Mouse (Mus musculus) hindbrain, embryonic 12.5 days (tissue): ENCODE measurements around the gene Scarf1. TPM values are rescaled to one million over a fixed set of nuclear protein-coding genes. Genes with fewer than 3 reads are reported as not detected.
A peak's percentile ranks its signal among the peaks of the same experiment; 100 is the strongest.

Experiments
- ATAC-seq: fragments of 200-750 bp; cut with Nextera tagmentation; 2 replicates; pipeline ENCODE4 v1.8.0; 2017; ENCODE audit warnings: moderate TSS enrichment; ENCODE audit not compliant: low FRiP score
- H3K27ac ChIP-seq: fragments of 300-500 bp; sonication (generic); 2 replicates; pipeline ENCODE4 v1.5.1; 2016; ENCODE audit warnings: mild to moderate bottlenecking
- H3K27me3 ChIP-seq: fragments of 300-500 bp; sonication (generic); 2 replicates; pipeline ENCODE4 v1.6.1; 2016; ENCODE audit warnings: mild to moderate bottlenecking
- H3K36me3 ChIP-seq: fragments of 300-500 bp; sonication (generic); 2 replicates; pipeline ENCODE4 v1.6.1; 2016; ENCODE audit warnings: mild to moderate bottlenecking
- H3K4me1 ChIP-seq: fragments of 300-500 bp; sonication (generic); 2 replicates; pipeline ENCODE4 v1.6.1; 2016
- H3K4me2 ChIP-seq: fragments of 300-500 bp; sonication (generic); replicated peaks from 2 replicates; pipeline ENCODE4 v1.6.1; 2016; ENCODE audit warnings: mild to moderate bottlenecking
- H3K4me3 ChIP-seq: fragments of 300-500 bp; sonication (generic); 2 replicates; pipeline ENCODE4 v1.5.1; 2016; ENCODE audit warnings: mild to moderate bottlenecking
- H3K9ac ChIP-seq: fragments of 300-500 bp; sonication (generic); 2 replicates; pipeline ENCODE4 v1.6.1; 2016; ENCODE audit warnings: mild to moderate bottlenecking, moderate library complexity
- H3K9me3 ChIP-seq: fragments of 300-500 bp; sonication (generic); replicated peaks from 2 replicates; pipeline ENCODE4 v1.6.1; 2016; ENCODE audit warnings: mild to moderate bottlenecking
- WGBS: fragments of 180-500 bp; shearing (Covaris S2); methylation state at CpG from one replicate; pipeline ENCODE4 v1.1.7; 2016; 5-methylcytosine and 5-hydroxymethylcytosine counted together
- microRNA counts: library from miRNA; unstranded; fragments of <30 nt; microRNA quantifications from one replicate; lab custom pipeline; 2017
- microRNA-seq: library from miRNA; unstranded; fragments of <30 nt; microRNA quantifications from one replicate; pipeline ENCODE4, GENCODE M21; 2017
- polyA plus RNA-seq: library from polyadenylated mRNA; unstranded; fragments of >200 nt; fragmentation: Nextera tagmentation; extraction: Ambion mirVana; gene quantifications from 2 replicates; pipeline ENCODE4 v1.2.1, GENCODE M21; 2016

Scarf1 gene
- polyA plus RNA-seq, 1 experiment from 2014 or later: 5.7 TPM

DNA sequence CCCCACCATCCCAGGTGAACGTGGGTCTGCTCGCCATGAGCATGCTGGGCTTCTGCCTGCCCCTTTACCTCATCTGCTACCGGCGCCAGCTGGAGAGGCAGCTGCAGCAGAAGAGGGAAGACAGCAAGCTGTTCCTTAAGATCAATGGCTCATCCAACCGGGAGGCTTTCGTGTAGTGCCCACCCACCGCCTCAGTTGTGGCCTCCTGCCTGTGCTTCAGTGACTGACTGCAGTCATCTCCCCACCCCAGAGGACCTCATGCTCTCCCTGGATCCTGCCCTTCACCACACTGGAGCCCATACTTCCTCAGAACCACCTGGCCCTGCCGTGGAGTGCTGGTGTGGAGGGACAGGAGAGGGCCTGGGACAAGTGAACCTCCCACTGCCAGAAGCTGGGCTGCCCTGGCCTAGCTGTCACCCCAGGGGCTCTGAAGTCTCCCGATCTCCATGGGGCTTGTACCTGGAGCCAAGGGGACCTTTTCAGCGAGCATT is 59.0 kb downstream of the Scarf1 start:
- whole genome bisulfite sequencing: 11% methylated on average over 10 of the region's 10 CpGs

DNA sequence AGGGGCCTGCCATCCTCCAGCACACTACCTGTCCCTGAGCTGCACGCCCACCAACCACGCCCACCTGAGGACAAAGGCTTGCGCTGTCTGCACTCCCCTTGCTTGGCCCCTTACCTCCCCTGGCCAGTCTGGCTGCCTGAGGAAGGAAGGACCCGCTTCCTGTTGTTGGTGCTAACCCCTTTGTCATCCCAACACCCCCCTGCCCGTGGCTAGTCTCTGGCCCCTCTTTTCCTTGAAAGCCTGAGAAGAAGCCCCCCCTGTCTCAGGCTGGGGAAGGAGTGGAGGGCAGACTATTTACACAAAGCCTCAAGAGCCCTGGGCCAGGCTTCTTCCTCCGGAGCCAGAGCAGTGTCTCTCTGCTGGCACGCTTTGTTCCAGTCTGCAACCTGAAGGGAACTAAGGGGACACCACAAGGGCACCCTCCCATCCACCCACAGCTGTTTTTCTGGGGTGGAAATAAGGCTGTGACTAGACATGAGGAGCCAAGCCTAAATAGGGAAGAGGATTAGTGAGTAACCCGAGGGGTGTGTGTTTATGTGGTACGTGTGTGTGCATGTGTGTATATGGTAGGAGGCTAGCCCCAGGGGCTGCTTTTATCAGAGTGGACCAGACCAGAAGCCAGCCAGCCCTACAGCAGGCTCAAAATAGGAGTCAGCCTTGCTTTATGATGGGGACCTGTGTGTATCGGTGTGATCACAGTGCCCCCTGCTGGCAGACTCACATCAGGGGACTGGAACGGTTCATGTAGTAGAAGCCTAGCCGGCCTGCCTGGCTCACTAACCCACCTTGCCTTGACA is 59.7 kb downstream of the Scarf1 start:
- H3K4me1 ChIP-seq: peaks cover 21% of the 10 kb centered on the region
- no peak overlapping the region for H3K4me3 ChIP-seq
- 0 out of 2 replicates have a peak, but pooled peaks cover 4% of the 10 kb centered on the region for H3K27me3 ChIP-seq
- ATAC-seq: peak; percentile 89
- WGBS: 3% methylated on average over 12 of the region's 12 CpGs
- peak overlapping the region; percentile 22 for H3K4me2 ChIP-seq
- no peaks in the 10 kb centered on the region for H3K9me3 ChIP-seq
- peak overlapping the region; percentile 82 for H3K27ac ChIP-seq
- H3K36me3 ChIP-seq: peaks cover 26% of the 10 kb centered on the region
- peak overlapping the region; percentile 49 for H3K9ac ChIP-seq

More for the DNA sequence above, 59.0 kb downstream of the Scarf1 start:
- Histone ChIP-seq H3K4me2 (peak overlapping the region; percentile 22), H3K9ac (peak overlapping the region; percentile 49), H3K36me3 (peaks cover 29% of the 10 kb centered on the region), H3K9me3 (no peaks in the 10 kb centered on the region), H3K4me1 (peaks cover 21% of the 10 kb centered on the region), H3K27me3 (0 out of 2 replicates have a peak, but pooled peaks cover 4% of the 10 kb centered on the region), H3K27ac (peak overlapping the region; percentile 82), H3K4me3 (no peak overlapping the region)
- ATAC-seq: peak; percentile 16; the same call in 1 of the 2 replicates

DNA sequence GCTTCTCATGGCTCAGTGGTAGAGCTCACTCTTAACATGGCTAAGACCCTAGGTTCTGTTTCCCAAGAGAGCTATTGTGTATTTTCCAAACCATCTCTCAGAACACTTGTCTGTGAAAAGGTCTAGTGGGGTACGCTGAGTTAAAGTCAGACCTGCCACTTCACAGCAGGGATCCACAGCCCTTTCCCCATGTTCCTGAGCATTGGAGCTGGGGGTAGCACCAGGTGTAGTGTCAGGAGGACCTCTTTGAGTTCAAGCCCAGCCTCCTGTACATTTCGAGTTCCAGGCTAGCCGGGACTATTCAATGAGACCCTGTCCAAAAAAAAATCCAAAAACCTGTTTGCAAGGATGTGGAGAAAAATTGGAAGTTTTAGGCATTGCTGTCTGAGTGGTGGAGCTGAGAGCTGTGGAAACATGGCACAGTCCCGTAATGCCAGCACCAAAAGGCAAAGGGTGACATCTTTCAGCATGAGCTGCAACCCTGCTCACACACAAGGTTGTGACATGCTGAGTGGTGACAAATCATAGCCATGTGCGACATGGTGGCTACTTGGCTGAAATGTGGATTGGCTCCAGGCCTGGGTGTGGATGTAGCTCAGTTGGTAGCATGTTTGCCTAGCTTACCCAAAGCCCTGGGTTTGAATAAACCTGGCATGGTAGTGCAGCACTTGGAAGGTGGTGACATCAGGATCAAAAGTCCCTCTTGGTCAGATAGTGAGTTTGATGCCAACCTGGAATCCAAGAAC is 61.2 kb downstream of the Scarf1 start:
- H3K36me3 ChIP-seq: peaks cover 12% of the 10 kb centered on the region
- WGBS: 84% methylated on average over 5 of the region's 5 CpGs
- no peak for ATAC-seq
- H3K4me3 ChIP-seq: no peak overlapping the region
- no peak overlapping the region for H3K9ac ChIP-seq
- no peak overlapping the region for H3K27ac ChIP-seq
- H3K4me1 ChIP-seq: peaks cover 21% of the 10 kb centered on the region
- no peaks in the 10 kb centered on the region for H3K9me3 ChIP-seq
- H3K4me2 ChIP-seq: no peak overlapping the region
- H3K27me3 ChIP-seq: 0 out of 2 replicates have a peak, but pooled peaks cover 4% of the 10 kb centered on the region

DNA sequence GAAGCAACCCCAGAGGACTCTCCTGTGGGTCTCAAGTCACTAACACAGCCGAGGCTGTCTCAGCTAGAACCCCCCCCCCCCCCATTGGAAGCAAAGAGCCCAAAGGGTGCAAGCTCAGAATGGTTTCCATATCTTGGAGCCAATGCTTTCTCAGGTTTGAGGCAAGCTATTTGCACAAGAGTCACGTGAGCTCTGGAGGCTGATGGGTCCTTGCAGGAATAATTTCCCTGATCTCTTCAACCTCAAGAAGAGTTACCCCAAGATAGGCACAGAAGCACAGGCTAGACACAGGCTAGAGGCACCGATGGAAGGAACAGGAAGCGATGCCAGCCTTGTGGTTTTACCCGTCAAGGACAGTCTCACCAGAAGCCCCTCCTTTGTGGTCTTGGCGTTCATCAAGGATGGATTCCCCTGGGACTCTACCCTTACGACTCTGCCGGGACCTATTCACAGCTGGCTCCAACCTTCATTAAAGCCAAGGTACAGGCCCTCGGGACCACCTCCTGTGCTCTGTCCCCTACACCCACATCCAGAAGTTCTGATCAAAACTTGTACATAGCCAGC is 62.3 kb downstream of the Scarf1 start:
- Histone ChIP-seq H3K9me3 (no peaks in the 10 kb centered on the region), H3K36me3 (peaks cover 1% of the 10 kb centered on the region; the same call in 1 of the 2 replicates), H3K4me1 (peaks cover 21% of the 10 kb centered on the region), H3K27ac (no peak overlapping the region), H3K4me3 (no peak overlapping the region), H3K4me2 (no peak overlapping the region), H3K27me3 (0 out of 2 replicates have a peak, but pooled peaks cover 4% of the 10 kb centered on the region), H3K9ac (no peak overlapping the region)
- ATAC-seq: no peak
- 72% methylated on average over 9 of the region's 9 CpGs for WGBS

MicroRNA genes within 50 kb of the gene (microRNA counts, 519-probe panel; counts per million panel counts)
- 5,150 counts per million, percentile 93 among the panel's probes with 10 or more counts for microRNA mmu-miR-22 (lab: Ali Mortazavi, UCI)

Small RNAs within 50 kb of the gene (microRNA-seq; reads per million reads assigned to microRNA genes)
- gene Mir22 (3,752 reads per million, percentile 86 among the genes with 10 or more reads in this experiment), gene Mir3971 (not detected)

Other genes starting within 250 kb of the Scarf1 start
- gene Rpa1, start 165.2 kb upstream of the Scarf1 start, polyA plus RNA-seq: 96.9 and 99.5 TPM in 2 replicates
- 13.4 and 17.3 TPM in 2 replicates for gene Smyd4, start 165.1 kb upstream of the Scarf1 start, polyA plus RNA-seq
- 111 and 121 TPM in 2 replicates for gene Serpinf1, start 90.8 kb upstream of the Scarf1 start, polyA plus RNA-seq
- not detected in 2 replicates for gene Serpinf2, start 73.9 kb upstream of the Scarf1 start, polyA plus RNA-seq
- 9.3 and 9.6 TPM in 2 replicates for gene Wdr81, start 58.8 kb upstream of the Scarf1 start, polyA plus RNA-seq
- 11.6 and 13.0 TPM in 2 replicates for gene Tlcd2, start 51.8 kb upstream of the Scarf1 start, polyA plus RNA-seq
- 68.9 and 74.2 TPM in 2 replicates for gene Prpf8, start 26.7 kb upstream of the Scarf1 start, polyA plus RNA-seq
- 0.68 and 0.75 TPM in 2 replicates for gene Rilp, start 3.4 kb upstream of the Scarf1 start, polyA plus RNA-seq
- gene Slc43a2, start 18.2 kb downstream of the Scarf1 start, polyA plus RNA-seq: 15.9 and 16.5 TPM in 2 replicates
- 116 and 125 TPM in 2 replicates for gene Pitpna, start 74.6 kb downstream of the Scarf1 start, polyA plus RNA-seq
- 28.7 and 30.3 TPM in 2 replicates for gene Inpp5k, start 117.4 kb downstream of the Scarf1 start, polyA plus RNA-seq
- 18.7 and 19.3 TPM in 2 replicates for gene Myo1c, start 137.0 kb downstream of the Scarf1 start, polyA plus RNA-seq
- 136 and 138 TPM in 2 replicates for gene Crk, start 165.7 kb downstream of the Scarf1 start, polyA plus RNA-seq
- gene Ywhae, start 219.3 kb downstream of the Scarf1 start, polyA plus RNA-seq: 1,318 and 1,416 TPM in 2 replicates